8 mouse cellular contexts compared by ENCODE assay signal in the genomic region with DNA sequence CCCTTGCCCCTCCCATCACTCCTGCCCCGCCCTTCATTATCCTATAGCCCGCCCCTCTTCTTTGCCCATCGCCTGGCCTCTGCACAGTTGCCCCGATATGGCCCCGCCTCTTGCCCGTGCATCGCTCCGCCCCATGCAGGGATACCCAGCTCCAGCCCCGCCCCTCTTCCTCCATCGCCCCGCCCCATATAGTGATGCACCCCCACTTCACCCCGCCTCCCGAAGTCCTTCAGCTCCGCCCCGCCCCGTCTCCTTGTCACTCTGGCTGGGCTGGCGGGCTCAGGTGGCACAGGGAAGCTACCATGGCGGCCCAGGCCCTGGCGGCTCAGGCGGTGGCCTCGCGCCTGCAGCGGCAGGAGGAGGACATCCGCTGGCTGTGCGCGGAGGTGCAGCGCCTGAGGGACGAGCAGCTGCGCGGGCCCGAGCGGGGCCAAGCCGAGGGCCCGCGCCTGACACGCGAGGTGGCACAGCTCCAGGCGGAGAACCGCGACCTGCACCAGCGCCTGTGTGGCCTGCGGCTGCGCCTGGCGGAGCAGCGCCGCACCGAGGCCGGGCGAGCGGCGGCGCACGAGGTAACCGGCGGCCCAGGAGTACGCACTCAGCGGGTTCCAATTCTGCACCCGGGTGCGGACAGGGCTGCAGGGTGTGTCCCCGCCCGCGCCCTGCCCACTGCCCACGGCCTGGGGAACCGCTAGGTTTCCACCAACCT. TPM values are rescaled to one million over a fixed set of nuclear protein-coding genes. Genes with fewer than 3 reads are reported as not detected.
DNase-seq lines count a peak whose midpoint lies in the region; ATAC-seq and TF ChIP-seq lines count a peak whose summit lies in the region.

A gene (plus strand): TSS at position 256 of the 709 bp plus-strand sequence.

- H3K79me2 ChIP-seq in C2C12 (ENCODE audit: control insufficient read depth, insufficient read depth) (no peaks in the 10 kb centered on the region), myocyte (ENCODE audit: control insufficient read depth, insufficient read depth) (no peaks in the 10 kb centered on the region)
- H3K79me2 ChIP-seq in liver, adult 2 months (ENCODE audit: control insufficient read depth, insufficient read depth, low read length), result no peaks in the 10 kb centered on the region

- no peaks in the 10 kb centered on the region for H3K79me3 ChIP-seq in C2C12 (ENCODE audit: low read depth)

- H3K36me3 ChIP-seq in C2C12 (ENCODE audit: control insufficient read depth, insufficient read depth) (peaks cover 3% of the 10 kb centered on the region), myocyte (ENCODE audit: control insufficient read depth, insufficient read depth) (peaks cover 4% of the 10 kb centered on the region)
- peaks cover 39% of the 10 kb centered on the region for H3K36me3 ChIP-seq in erythroblast, embryonic 14.5 days (ENCODE audit: control insufficient read depth)
- H3K36me3 ChIP-seq in heart, embryonic 11.5 days (ENCODE audit: control insufficient read depth, insufficient read depth, low read length), result peaks cover 3% of the 10 kb centered on the region; the same call in 1 of the 2 replicates
- peaks cover 17% of the 10 kb centered on the region for H3K36me3 ChIP-seq in kidney, embryonic 16.5 days (ENCODE audit: insufficient read depth, low read length)
- peaks cover 12% of the 10 kb centered on the region for H3K36me3 ChIP-seq in liver, adult 2 months (ENCODE audit: control insufficient read depth, insufficient read depth, low read length)
- H3K36me3 ChIP-seq in splenic B cell, adult 2 months (ENCODE audit: control insufficient read depth, insufficient read depth, low read length, poor library complexity, severe bottlenecking), result no peaks in the 10 kb centered on the region

- peak within 1 kb of the TSS; percentile 73 for H3K9ac ChIP-seq in heart, embryonic 11.5 days (ENCODE audit: low read depth, low read length)
- peak within 1 kb of the TSS; percentile 84 for H3K9ac ChIP-seq in kidney, embryonic 16.5 days (replicated peaks; ENCODE audit: low read length)
- H3K9ac ChIP-seq in liver, adult 2 months (ENCODE audit: low read depth, low read length), result peak within 1 kb of the TSS; percentile 88

- peak within 1 kb of the TSS; percentile 84 for H3K27ac ChIP-seq in heart, embryonic 11.5 days (ENCODE audit: low read depth, low read length)
- H3K27ac ChIP-seq in kidney, embryonic 16.5 days (ENCODE audit: low read length), result peak within 1 kb of the TSS; percentile 78
- peak within 1 kb of the TSS; percentile 77 for H3K27ac ChIP-seq in liver, adult 2 months (replicated peaks; ENCODE audit: insufficient read depth, low read depth, low read length)

- peak; percentile 77 for TF ChIP-seq POLR2A in brain, embryonic 14.5 days (IDR thresholded peaks at IDR 0.05; ENCODE audit: borderline replicate concordance, extremely low read depth, insufficient read depth, insufficient read length, poor library complexity, severe bottlenecking)
- TF ChIP-seq POLR2A in liver, adult 2 months (IDR thresholded peaks at IDR 0.05; ENCODE audit: extremely low read depth, insufficient read depth, low read length), result peak; percentile 85
- TF ChIP-seq POLR2A in myocyte (IDR thresholded peaks at IDR 0.05; ENCODE audit: insufficient read length, low read depth), result peak; percentile 75

- H3K27me3 ChIP-seq in C2C12 (ENCODE audit: control insufficient read depth, insufficient read depth, insufficient read length) (no peaks in the 10 kb centered on the region), myocyte (ENCODE audit: control insufficient read depth, insufficient read depth, insufficient read length) (peaks cover 6% of the 10 kb centered on the region)
- H3K27me3 ChIP-seq in erythroblast, embryonic 14.5 days (ENCODE audit: control insufficient read depth), result no peaks in the 10 kb centered on the region
- H3K27me3 ChIP-seq in heart, embryonic 11.5 days (ENCODE audit: control insufficient read depth, insufficient read depth, low read length), result peaks cover 8% of the 10 kb centered on the region; the same call in 1 of the 2 replicates
- H3K27me3 ChIP-seq in kidney, embryonic 16.5 days (ENCODE audit: insufficient read depth, low read length), result peaks cover 7% of the 10 kb centered on the region
- H3K27me3 ChIP-seq in liver, adult 2 months (ENCODE audit: control insufficient read depth, insufficient read depth, low read length), result no peaks in the 10 kb centered on the region
- H3K27me3 ChIP-seq in splenic B cell, adult 2 months (ENCODE audit: control insufficient read depth, insufficient read depth, low read length, poor library complexity, severe bottlenecking), result no peaks in the 10 kb centered on the region

- peak within 1 kb of the TSS; percentile 75 for H3K4me2 ChIP-seq in heart, embryonic 11.5 days
- peak within 1 kb of the TSS; percentile 87 for H3K4me2 ChIP-seq in kidney, embryonic 16.5 days (replicated peaks; ENCODE audit: low read depth, low read length)
- peak within 1 kb of the TSS; percentile 67 for H3K4me2 ChIP-seq in myocyte (ENCODE audit: low read depth)

- peak within 1 kb of the TSS; percentile 36 for H3K4me3 ChIP-seq in C2C12 (ENCODE audit: insufficient read depth, poor library complexity, severe bottlenecking)
- peak within 1 kb of the TSS; percentile 86 for H3K4me3 ChIP-seq in erythroblast, embryonic 14.5 days (replicated peaks)
- H3K4me3 ChIP-seq in heart, embryonic 11.5 days (ENCODE audit: low read depth, low read length), result peak within 1 kb of the TSS; percentile 65
- H3K4me3 ChIP-seq in kidney, embryonic 16.5 days (ENCODE audit: low read length), result peak within 1 kb of the TSS; percentile 74
- H3K4me3 ChIP-seq in liver, adult 2 months (ENCODE audit: insufficient read depth, low read depth, low read length), result peak within 1 kb of the TSS; percentile 84
- peak within 1 kb of the TSS; percentile 7 for H3K4me3 ChIP-seq in myocyte

- H3K4me1 ChIP-seq in erythroblast, embryonic 14.5 days (ENCODE audit: control insufficient read depth), result peaks cover 72% of the 10 kb centered on the region
- H3K4me1 ChIP-seq in heart, embryonic 11.5 days (ENCODE audit: control insufficient read depth, insufficient read depth, low read length), result 0 out of 2 replicates have a peak, but pooled peaks cover 7% of the 10 kb centered on the region
- H3K4me1 ChIP-seq in kidney, embryonic 16.5 days (ENCODE audit: insufficient read depth, low read length), result peaks cover 7% of the 10 kb centered on the region; the same call in 1 of the 2 replicates
- H3K4me1 ChIP-seq in liver, adult 2 months (ENCODE audit: control insufficient read depth, insufficient read depth, low read length), result peaks cover 7% of the 10 kb centered on the region

- H3ac ChIP-seq in C2C12 (ENCODE audit: control insufficient read depth, insufficient read length, low read depth), result peak within 1 kb of the TSS; percentile 2
- peak within 1 kb of the TSS; percentile 50 for H3ac ChIP-seq in myocyte (ENCODE audit: control insufficient read depth, insufficient read length)

- under 1% methylated on average over 64 of the region's 64 CpGs for WGBS in heart, embryonic 11.5 days (ENCODE audit: insufficient replicate concordance)
- under 1% methylated on average over 59 of the region's 64 CpGs for WGBS in kidney, embryonic 16.5 days
- WGBS in liver, adult 2 months, result under 1% methylated on average over 64 of the region's 64 CpGs

- no peaks in the 10 kb centered on the region for H3K9me3 ChIP-seq in erythroblast, embryonic 14.5 days (ENCODE audit: control insufficient read depth, low read length)
- no peaks in the 10 kb centered on the region for H3K9me3 ChIP-seq in heart, embryonic 11.5 days (replicated peaks; ENCODE audit: control insufficient read depth, low read length)
- no peaks in the 10 kb centered on the region; the same call in 1 of the 2 replicates for H3K9me3 ChIP-seq in kidney, embryonic 16.5 days (ENCODE audit: low read length)

- peak; percentile 95 for ATAC-seq in heart, embryonic 11.5 days (replicated peaks; ENCODE audit: insufficient number of reproducible peaks, low FRiP score, low TSS enrichment)
- peak; percentile 97 for ATAC-seq in kidney, embryonic 16.5 days (ENCODE audit: low FRiP score, low TSS enrichment)

- peak; percentile 98 for DNase-seq in brain, embryonic 14.5 days (ENCODE audit: low read depth)
- peak; percentile 81 for DNase-seq in liver, adult 2 months (ENCODE audit: extremely low read depth, low read depth, low spot score)
- DNase-seq in splenic B cell, adult 2 months (ENCODE audit: low read depth, low spot score), result peak; percentile 98

- peak; percentile 70 for TF ChIP-seq CTCF in C2C12 (IDR thresholded peaks at IDR 0.05; ENCODE audit: control insufficient read depth, insufficient read depth, insufficient read length)
- TF ChIP-seq CTCF in brain, embryonic 14.5 days (IDR thresholded peaks at IDR 0.05; ENCODE audit: borderline replicate concordance, extremely low read depth, insufficient read depth, insufficient read length), result peak; percentile 3; the same call in 1 of the 2 replicates
- TF ChIP-seq CTCF in liver, adult 2 months (IDR thresholded peaks at IDR 0.05; ENCODE audit: low read depth, low read length), result peak; percentile 55

TF ChIP-seq in C2C12, 6 proteins besides CTCF, POLR2A, EP300 and RAD21:
- TF ChIP-seq MYOD1 (IDR thresholded peaks at IDR 0.05; ENCODE audit: control insufficient read depth, insufficient read length, low read depth), result no peak
- no peak for TF ChIP-seq MYOG (IDR thresholded peaks at IDR 0.05; ENCODE audit: control insufficient read depth, extremely low read depth, insufficient read length)
- TF ChIP-seq CEBPB (IDR thresholded peaks at IDR 0.05; ENCODE audit: low read depth), result no peak
- TF ChIP-seq FOSL1 (IDR thresholded peaks at IDR 0.05; ENCODE audit: insufficient read depth, low read length, poor library complexity, severe bottlenecking), result no peak
- TF ChIP-seq USF1 (IDR thresholded peaks at IDR 0.05; ENCODE audit: low read depth), result no peak
- no peak for TF ChIP-seq MAX (IDR thresholded peaks at IDR 0.05)

TF ChIP-seq in myocyte, 11 proteins besides CTCF, POLR2A, EP300 and RAD21:
- TF ChIP-seq MYOD1 (IDR thresholded peaks at IDR 0.05; ENCODE audit: control insufficient read depth in 1 of 3, insufficient read length in 2 of 3, low read depth in 2 of 3) (peak in 2 of 3 experiments; percentile 21 to 52), MYOG (IDR thresholded peaks at IDR 0.05; ENCODE audit: control insufficient read depth in 1 of 3, insufficient read depth in 1 of 3, insufficient read length in 2 of 3, low read depth in 2 of 3) (peak in 1 of 3 experiments; percentile 58), TCF12 (IDR thresholded peaks at IDR 0.05; ENCODE audit: insufficient read depth, poor library complexity, severe bottlenecking) (no peak), SRF (IDR thresholded peaks at IDR 0.05; ENCODE audit: control insufficient read depth, insufficient read length, low read depth) (no peak)

RNA-seq across cellular contexts. Expression of the gene that starts here (rescaled TPM):
- polyA plus RNA-seq in C2C12 (2012; fragmentation: generic; extraction: Trizol) (3.3 TPM), myocyte (2012; fragmentation: generic; extraction: Trizol) (3.3 TPM)
- polyA plus RNA-seq in brain, embryonic 14.5 days (2012; rRNA removed), result 9.6 and 12.2 TPM in 2 replicates
- polyA plus RNA-seq in erythroblast, embryonic 14.5 days (2012), result 1.1 and 1.5 TPM in 2 replicates
- polyA plus RNA-seq in heart, embryonic 11.5 days (2014; fragmentation: Nextera tagmentation; extraction: Ambion mirVana), result 18.9 and 19.5 TPM in 2 replicates
- 9.8 and 11.0 TPM in 2 replicates for polyA plus RNA-seq in kidney, embryonic 16.5 days (2015; fragmentation: Nextera tagmentation; extraction: Ambion mirVana)
- 9.7 and 10.1 TPM in 2 replicates for total RNA-seq in liver, adult 2 months (2014; rRNA removed)
- 3.6 and 3.8 TPM in 2 replicates for polyA plus RNA-seq in liver, adult 2 months (2012; rRNA removed)

Comparison
In these comparisons a context has a peak if more than half of its experiments do, and no peak if none do; other contexts are left out.
1. Peak in every context shown above with its lines: DNase-seq, ATAC-seq, H3K4me3 ChIP-seq and H3K27ac ChIP-seq.
2. H3K4me3 ChIP-seq: peak in every context shown above with its lines; median percentile 86 in erythroblast, embryonic 14.5 days; 84 in liver, adult 2 months; 74 in kidney, embryonic 16.5 days; 65 in heart, embryonic 11.5 days; 36 in C2C12; 7 in myocyte.
3. CTCF ChIP-seq: peak in every context shown above with its lines; median percentile 70 in C2C12; 55 in liver, adult 2 months; 3 in brain, embryonic 14.5 days.